Mouse (Mus musculus): ENCODE measurements around the gene Dcp1a. TPM values are rescaled to one million over a fixed set of nuclear protein-coding genes. Genes with fewer than 3 reads are reported as not detected.

Dcp1a gene
- polyA plus RNA-seq, 1 experiment from 2014 or later = 19.3 TPM

DNA sequence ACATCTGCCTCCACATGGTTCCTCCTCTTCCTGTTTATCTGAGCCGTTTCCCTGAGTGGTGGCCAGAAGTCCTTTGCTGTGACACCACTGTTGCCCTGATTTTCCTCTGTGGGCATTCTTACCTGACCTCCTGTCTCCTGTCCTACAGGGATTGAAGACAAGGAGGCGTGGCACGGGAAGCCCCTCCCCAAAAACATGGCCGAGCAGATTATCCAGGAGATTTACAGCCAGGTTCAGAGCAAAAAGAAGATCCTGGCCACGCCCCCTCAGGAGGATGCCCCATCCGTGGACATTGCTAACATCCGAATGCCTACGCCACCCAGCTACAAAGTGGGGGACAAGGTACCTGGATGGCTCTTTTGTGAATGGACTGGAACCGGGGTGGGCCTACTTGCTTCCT, 88.7 kb downstream of the Dcp1a start:
- Histone ChIP-seq H3K9me3 (no peaks in the 10 kb centered on the region), H3K27me3 (no peaks in the 10 kb centered on the region), H3K4me2 (no peak overlapping the region), H3K9ac (no peak overlapping the region), H3K4me3 (no peak overlapping the region), H3K27ac (no peak overlapping the region), H3K36me3 (peaks cover 93% of the 10 kb centered on the region), H3K4me1 (replicated peaks) (no peaks in the 10 kb centered on the region)
- WGBS = 91% methylated on average over 9 of the region's 9 CpGs
- ATAC-seq (ENCODE audit: low FRiP score) = no peak

DNA sequence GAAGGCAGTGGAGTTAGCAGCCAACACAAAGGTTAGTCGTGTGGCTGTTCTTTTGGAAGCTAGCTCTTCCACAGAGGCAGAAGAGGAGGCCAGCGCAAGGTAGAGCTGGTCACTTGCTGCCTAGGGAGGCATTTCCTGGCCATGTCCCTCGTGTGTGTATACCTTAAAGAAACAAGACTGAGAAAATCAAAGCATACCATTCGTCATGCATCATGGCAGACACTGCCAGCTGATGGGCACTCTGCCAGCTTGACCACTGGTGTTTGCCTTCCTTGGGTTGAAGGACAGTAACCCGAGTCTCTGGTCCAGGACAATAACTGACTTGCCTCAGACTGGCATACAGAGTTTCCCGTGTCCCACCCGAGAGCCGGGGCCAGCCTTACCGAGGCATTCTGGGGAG, 91.0 kb downstream of the Dcp1a start:
- no peaks in the 10 kb centered on the region for H3K27me3 ChIP-seq
- no peak overlapping the region for H3K4me3 ChIP-seq
- 91% methylated on average over 9 of the region's 9 CpGs for WGBS
- peaks cover 89% of the 10 kb centered on the region for H3K36me3 ChIP-seq
- no peaks in the 10 kb centered on the region for H3K4me1 ChIP-seq (replicated peaks)
- no peak overlapping the region for H3K27ac ChIP-seq
- H3K4me2 ChIP-seq = no peak overlapping the region
- no peaks in the 10 kb centered on the region for H3K9me3 ChIP-seq
- no peak for ATAC-seq (ENCODE audit: low FRiP score)
- no peak overlapping the region for H3K9ac ChIP-seq

DNA sequence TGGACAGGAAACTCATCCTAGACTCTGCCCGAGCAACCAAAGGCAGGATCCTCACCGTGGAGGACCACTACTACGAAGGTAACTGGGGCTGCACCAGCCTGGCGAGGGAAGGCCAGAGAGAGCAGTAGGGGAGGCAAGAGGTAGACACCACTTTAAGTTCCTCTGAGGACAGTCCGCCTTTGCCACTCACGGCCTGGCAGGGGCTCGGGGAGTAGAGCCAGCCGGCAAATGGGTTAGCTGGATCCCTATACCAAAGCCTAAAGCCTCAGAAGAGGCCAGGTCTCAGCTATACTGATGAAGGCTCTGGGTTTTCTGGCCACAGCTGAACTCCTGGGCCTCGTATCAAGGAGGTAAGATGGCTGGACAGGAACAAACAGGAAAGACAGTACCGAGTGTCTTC, 92.9 kb downstream of the Dcp1a start:
- no peaks in the 10 kb centered on the region for H3K9me3 ChIP-seq
- H3K36me3 ChIP-seq = peaks cover 79% of the 10 kb centered on the region
- H3K9ac ChIP-seq = no peak overlapping the region
- no peaks in the 10 kb centered on the region for H3K4me1 ChIP-seq (replicated peaks)
- no peak overlapping the region for H3K4me2 ChIP-seq
- ATAC-seq (ENCODE audit: low FRiP score) = no peak
- 93% methylated on average over 10 of the region's 10 CpGs for WGBS
- no peak overlapping the region for H3K27ac ChIP-seq
- H3K4me3 ChIP-seq = no peak overlapping the region
- no peaks in the 10 kb centered on the region for H3K27me3 ChIP-seq

DNA sequence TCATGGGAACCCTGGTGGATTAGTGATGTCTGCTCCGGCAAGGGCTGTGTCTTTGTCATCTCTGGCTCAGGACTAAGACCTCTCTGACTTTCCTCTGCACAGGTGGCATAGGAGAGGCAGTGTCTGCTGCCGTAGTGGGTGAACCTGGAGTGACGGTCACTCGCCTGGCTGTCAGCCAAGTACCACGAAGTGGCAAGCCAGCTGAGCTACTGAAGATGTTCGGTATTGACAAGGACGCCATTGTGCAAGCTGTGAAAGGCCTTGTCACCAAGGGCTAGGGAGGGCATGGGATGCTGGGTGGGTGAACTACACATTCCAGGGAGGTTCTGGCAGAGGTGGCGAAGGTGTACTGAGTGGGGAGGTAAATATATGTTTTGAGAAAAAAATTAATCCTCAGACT, 93.9 kb downstream of the Dcp1a start:
- 75% methylated on average over 8 of the region's 8 CpGs for WGBS
- Histone ChIP-seq H3K9ac (no peak overlapping the region), H3K36me3 (peaks cover 70% of the 10 kb centered on the region), H3K9me3 (no peaks in the 10 kb centered on the region), H3K27ac (no peak overlapping the region), H3K4me3 (no peak overlapping the region), H3K4me1 (replicated peaks) (no peaks in the 10 kb centered on the region), H3K4me2 (no peak overlapping the region), H3K27me3 (no peaks in the 10 kb centered on the region)
- ATAC-seq (ENCODE audit: low FRiP score) = no peak

DNA sequence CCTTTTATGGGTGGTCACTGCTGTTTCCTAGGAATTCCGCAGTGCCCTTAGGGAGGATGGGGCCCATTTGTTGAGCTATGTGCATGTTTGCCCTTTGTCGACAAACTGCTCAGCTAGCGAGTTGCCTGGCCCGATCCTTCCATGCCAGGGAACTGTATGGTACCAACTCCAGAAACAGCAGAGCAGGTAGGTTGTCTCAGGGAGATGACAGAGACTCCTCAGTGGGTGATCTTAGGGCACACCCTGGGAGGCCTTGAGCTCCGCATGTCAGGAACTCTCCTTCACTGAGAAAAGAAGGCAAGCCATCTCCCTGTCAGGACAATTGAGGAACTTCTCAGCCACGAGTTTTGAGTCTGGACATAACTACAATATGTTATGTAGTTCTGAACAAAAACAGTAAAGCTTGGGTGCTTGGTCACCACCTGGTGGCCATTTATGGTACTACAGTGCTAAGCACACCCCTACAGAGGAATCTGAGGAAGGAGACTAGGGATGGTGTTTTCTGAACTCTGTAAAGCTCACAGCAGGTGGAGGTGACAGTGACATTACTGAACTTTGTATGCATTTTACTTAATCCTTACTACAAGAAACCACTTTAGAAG, 94.7 kb downstream of the Dcp1a start:
- H3K27ac ChIP-seq = no peak overlapping the region
- H3K4me1 ChIP-seq (replicated peaks) = no peaks in the 10 kb centered on the region
- 0 out of 2 replicates have a peak, but pooled peaks have one; percentile 36 for ATAC-seq (ENCODE audit: low FRiP score)
- no peaks in the 10 kb centered on the region for H3K9me3 ChIP-seq
- H3K27me3 ChIP-seq = no peaks in the 10 kb centered on the region
- no peak overlapping the region for H3K4me2 ChIP-seq
- 72% methylated on average over 6 of the region's 6 CpGs for WGBS
- H3K4me3 ChIP-seq = no peak overlapping the region
- H3K9ac ChIP-seq = no peak overlapping the region
- peaks cover 61% of the 10 kb centered on the region for H3K36me3 ChIP-seq

DNA sequence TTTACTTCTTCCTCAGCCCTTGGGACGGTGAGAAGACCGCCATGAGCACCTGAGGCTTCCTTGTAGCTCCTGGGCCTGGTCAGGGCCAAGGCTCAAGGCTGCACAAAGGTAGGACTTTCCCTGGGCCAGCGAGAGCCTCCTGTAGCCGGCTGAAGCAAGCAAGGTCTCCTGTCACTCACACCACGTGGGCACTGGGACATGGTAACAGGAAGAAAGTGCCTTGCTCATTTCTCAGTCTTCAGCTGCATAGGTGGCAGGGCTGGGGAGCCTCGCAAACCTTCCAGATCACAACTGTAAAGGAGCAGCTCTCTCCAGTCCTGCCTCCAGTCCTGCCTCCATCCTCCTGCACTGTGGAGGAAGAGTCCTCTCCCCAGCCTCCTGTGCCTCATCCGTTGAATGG, 96.5 kb downstream of the Dcp1a start:
- ATAC-seq (ENCODE audit: low FRiP score) = no peak

DNA sequence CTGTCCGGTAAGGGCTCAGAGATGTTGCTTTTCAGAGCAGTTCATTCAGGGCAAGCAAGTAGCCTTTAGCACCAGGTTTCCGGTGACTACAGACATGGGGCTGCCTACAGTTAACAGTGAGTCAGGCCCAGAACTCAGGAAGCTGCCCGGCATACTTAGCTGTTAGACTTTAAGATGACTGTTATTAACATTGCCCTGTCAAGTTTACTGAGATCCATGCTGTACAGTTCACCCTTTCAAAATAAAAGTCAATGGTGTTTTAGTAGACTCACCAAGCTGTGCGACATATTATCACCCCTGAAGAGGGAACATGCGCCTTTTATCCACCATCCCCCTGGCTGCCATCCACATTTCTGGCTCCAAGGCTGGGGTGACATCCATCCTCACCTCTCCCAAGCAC, 96.9 kb downstream of the Dcp1a start:
- Histone ChIP-seq H3K36me3 (peaks cover 40% of the 10 kb centered on the region), H3K27me3 (no peaks in the 10 kb centered on the region), H3K4me1 (replicated peaks) (no peaks in the 10 kb centered on the region), H3K9ac (no peak overlapping the region), H3K4me3 (no peak overlapping the region), H3K9me3 (no peaks in the 10 kb centered on the region), H3K27ac (no peak overlapping the region), H3K4me2 (no peak overlapping the region)
- WGBS = 83% methylated on average over 5 of the region's 5 CpGs
- no peak for ATAC-seq (ENCODE audit: low FRiP score)

More for the DNA sequence above, 96.5 kb downstream of the Dcp1a start:
- Histone ChIP-seq H3K9me3 (no peaks in the 10 kb centered on the region), H3K36me3 (peaks cover 45% of the 10 kb centered on the region), H3K27ac (no peak overlapping the region), H3K4me3 (no peak overlapping the region), H3K27me3 (no peaks in the 10 kb centered on the region), H3K9ac (no peak overlapping the region), H3K4me2 (no peak overlapping the region), H3K4me1 (replicated peaks) (no peaks in the 10 kb centered on the region)
- 78% methylated on average over 7 of the region's 7 CpGs for WGBS

Small RNAs within 50 kb of the gene (microRNA-seq; reads per million reads assigned to microRNA genes)
- gene Mir3076 = 3.3 reads per million, percentile 8 among the genes with 10 or more reads in this experiment

Other genes with a start within 250 kb of the Dcp1a start
- 7.0 and 7.3 TPM in 2 replicates for gene Cacna1d, start 11.9 kb downstream of the Dcp1a start, polyA plus RNA-seq (2015; fragmentation: Nextera tagmentation; extraction: Ambion mirVana)
- 231 TPM in 2 replicates for gene Tkt, start 68.8 kb downstream of the Dcp1a start, polyA plus RNA-seq (2015; fragmentation: Nextera tagmentation; extraction: Ambion mirVana)
- gene Prkcd, start 146.7 kb downstream of the Dcp1a start, polyA plus RNA-seq (2015; fragmentation: Nextera tagmentation; extraction: Ambion mirVana) = 29.2 and 31.7 TPM in 2 replicates
- 9.5 and 10.4 TPM in 2 replicates for gene Rft1, start 174.8 kb downstream of the Dcp1a start, polyA plus RNA-seq (2015; fragmentation: Nextera tagmentation; extraction: Ambion mirVana)
- gene Sfmbt1, start 235.3 kb downstream of the Dcp1a start, polyA plus RNA-seq (2015; fragmentation: Nextera tagmentation; extraction: Ambion mirVana) = 17.6 and 19.1 TPM in 2 replicates